Mouse (Mus musculus): ENCODE data around the gene Tarm1. TPM values are rescaled to one million over a fixed set of nuclear protein-coding genes. Genes with fewer than 3 reads are reported as not detected.

Gene Tarm1
- total RNA-seq, 2 experiments from 2014 or later = not detected

- intact Hi-C loops (cut with DNase I) = no loop called here
Observed at GRCm38 (mm10) chr7:3444678-3445077, 57.7 kb downstream of the Tarm1 start.

GRCm38 (mm10) chr7:3442476-3443062 is 59.9 kb downstream of the Tarm1 start:
- intact Hi-C loops (cut with DNase I) = no loop called here
- DNase-seq (ENCODE audit: low spot score in 2 of 2) = no peak

More at GRCm38 (mm10) chr7:3444678-3445077, 57.7 kb downstream of the Tarm1 start:
- no peak for DNase-seq (ENCODE audit: low spot score in 2 of 2)

- intact Hi-C loops (cut with DNase I) = no loop called here
- no peak for DNase-seq (ENCODE audit: low spot score in 2 of 2)
Observed at GRCm38 (mm10) chr7:3440526-3440925, 61.9 kb downstream of the Tarm1 start.

GRCm38 (mm10) chr7:3439984-3440383 is 62.4 kb downstream of the Tarm1 start:
- no peak for DNase-seq (ENCODE audit: low spot score in 2 of 2)
- intact Hi-C loops (cut with DNase I) = no loop called here

- DNase-seq (ENCODE audit: low spot score in 2 of 2) = no peak
- intact Hi-C loops (cut with DNase I) = no loop called here
Observed at GRCm38 (mm10) chr7:3437941-3438340, 64.5 kb downstream of the Tarm1 start.

Other genes starting within 250 kb of the Tarm1 start
- 10 to 100 TPM; 68.0 to 83.2 TPM for gene Myadm, start 213.5 kb downstream of the Tarm1 start, total RNA-seq (2021)
- 100 to 1,000 TPM; 265 to 294 TPM for gene Prkcg, start 213.4 kb downstream of the Tarm1 start, total RNA-seq (2021)
- gene Cacng7, start 169.7 kb downstream of the Tarm1 start, total RNA-seq (2021) = 100 to 1,000 TPM; 169 to 180 TPM
- 100 to 1,000 TPM; 172 to 174 TPM for gene Cacng8, start 111.9 kb downstream of the Tarm1 start, total RNA-seq (2021)
- 1 to 10 TPM in 1 of 2 experiments, under 1 TPM in 1; 0.98 to 1.6 TPM for gene Cacng6, start 78.4 kb downstream of the Tarm1 start, total RNA-seq (2021)
- 1 to 10 TPM in 1 of 2 experiments, under 1 TPM in 1; 0.66 to 1.1 TPM for gene Oscar, start 113.5 kb upstream of the Tarm1 start, total RNA-seq (2021)
- 100 to 1,000 TPM; 542 to 549 TPM for gene Ndufa3, start 114.7 kb upstream of the Tarm1 start, total RNA-seq (2021)
- 10 to 100 TPM; 40.6 to 45.0 TPM for gene Tfpt, start 127.3 kb upstream of the Tarm1 start, total RNA-seq (2021)
- gene Prpf31, start 127.4 kb upstream of the Tarm1 start, total RNA-seq (2021) = 10 to 100 TPM; 45.4 to 46.2 TPM
- gene Cnot3, start 142.6 kb upstream of the Tarm1 start, total RNA-seq (2021) = 10 to 100 TPM; 53.1 to 58.1 TPM
- gene Leng1, start 163.2 kb upstream of the Tarm1 start, total RNA-seq (2021) = 1 to 10 TPM; 5.0 to 5.7 TPM
- 1 to 10 TPM; 6.5 to 7.1 TPM for gene Tmc4, start 174.9 kb upstream of the Tarm1 start, total RNA-seq (2021)
- gene Tsen34, start 190.2 kb upstream of the Tarm1 start, total RNA-seq (2021) = 10 to 100 TPM; 71.6 to 73.4 TPM
- 100 to 1,000 TPM; 212 to 220 TPM for gene Mboat7, start 190.9 kb upstream of the Tarm1 start, total RNA-seq (2021)
- 100 to 1,000 TPM; 322 to 328 TPM for gene Rps9, start 201.4 kb upstream of the Tarm1 start, total RNA-seq (2021)
- gene Pirb, start 217.8 kb upstream of the Tarm1 start, total RNA-seq (2021) = under 1 TPM; 0.18 to 0.21 TPM

Data from left cerebral cortex, postnatal 25 days (tissue).